Mouse (Mus musculus) liver, adult 2 months (tissue): ENCODE data around the gene Dnajc4. TPM values are rescaled to one million over a fixed set of nuclear protein-coding genes. Genes with fewer than 3 reads are reported as not detected.

Experiments
- DNase-seq: peaks from one replicate; pipeline ENCODE4 v3.0.0-alpha.2; 2011; ENCODE audit warnings: low read depth, low spot score; ENCODE audit errors: extremely low read depth
- H3K27ac ChIP-seq: fragments of 200-500 bp; replicated peaks from 2 replicates; pipeline ENCODE4 v1.5.1; 2012; ENCODE audit warnings: low read depth, mild to moderate bottlenecking, control low read depth, inconsistent platforms, low read length; ENCODE audit not compliant: insufficient read depth
- H3K27me3 ChIP-seq: fragments of 200-500 bp; 2 replicates; pipeline ENCODE4 v1.6.1; 2012; ENCODE audit warnings: mild to moderate bottlenecking, moderate library complexity, low read length, inconsistent platforms; ENCODE audit not compliant: control insufficient read depth, insufficient read depth
- H3K36me3 ChIP-seq: fragments of 200-500 bp; 2 replicates; pipeline ENCODE4 v1.6.1; 2012; ENCODE audit warnings: low read length, inconsistent platforms; ENCODE audit not compliant: control insufficient read depth, insufficient read depth
- H3K4me1 ChIP-seq: fragments of 200-500 bp; 2 replicates; pipeline ENCODE4 v1.6.1; 2011; ENCODE audit warnings: low read length; ENCODE audit not compliant: control insufficient read depth, insufficient read depth
- H3K4me3 ChIP-seq: fragments of 200-500 bp; 2 replicates; pipeline ENCODE4 v1.5.1; 2011; ENCODE audit warnings: low read depth, mild to moderate bottlenecking, control low read depth, low read length, moderate library complexity; ENCODE audit not compliant: insufficient read depth
- H3K79me2 ChIP-seq: fragments of 200-500 bp; 2 replicates; pipeline ENCODE4 v1.6.1; 2012; ENCODE audit warnings: inconsistent platforms, mild to moderate bottlenecking, low read length, moderate library complexity; ENCODE audit not compliant: control insufficient read depth, insufficient read depth
- H3K9ac ChIP-seq: fragments of 200-500 bp; 2 replicates; pipeline ENCODE4 v1.6.1; 2012; ENCODE audit warnings: low read depth, mild to moderate bottlenecking, control low read depth, inconsistent platforms, low read length
- CTCF ChIP-seq: fragments of 200-500 bp; IDR thresholded peaks from 2 replicates; pipeline ENCODE4 v1.5.1; 2011; ENCODE audit warnings: low read depth, low read length, control low read depth
- POLR2A ChIP-seq: fragments of 200-500 bp; IDR thresholded peaks from 2 replicates; pipeline ENCODE4 v1.6.1; 2011; ENCODE audit warnings: low read length, control low read depth; ENCODE audit not compliant: insufficient read depth; ENCODE audit errors: extremely low read depth
- WGBS: fragments of 180-500 bp; shearing (Covaris S2); methylation state at CpG from one replicate; pipeline ENCODE4 v1.1.7; 2018; 5-methylcytosine and 5-hydroxymethylcytosine counted together
- polyA plus RNA-seq: library from polyadenylated mRNA; depleted of rRNA; stranded (reverse); fragments of >200 nt; gene quantifications from 2 replicates; pipeline ENCODE4 v1.2.3, GENCODE M21; 2012
- total RNA-seq: library from RNA; depleted of rRNA; stranded (reverse); fragments of >200 nt; gene quantifications from 2 replicates; pipeline ENCODE4 v1.2.3, GENCODE M21; 2014

Gene Dnajc4
- total and polyA plus RNA-seq, 2 experiments, result 11.2 to 22.3 TPM

DNA sequence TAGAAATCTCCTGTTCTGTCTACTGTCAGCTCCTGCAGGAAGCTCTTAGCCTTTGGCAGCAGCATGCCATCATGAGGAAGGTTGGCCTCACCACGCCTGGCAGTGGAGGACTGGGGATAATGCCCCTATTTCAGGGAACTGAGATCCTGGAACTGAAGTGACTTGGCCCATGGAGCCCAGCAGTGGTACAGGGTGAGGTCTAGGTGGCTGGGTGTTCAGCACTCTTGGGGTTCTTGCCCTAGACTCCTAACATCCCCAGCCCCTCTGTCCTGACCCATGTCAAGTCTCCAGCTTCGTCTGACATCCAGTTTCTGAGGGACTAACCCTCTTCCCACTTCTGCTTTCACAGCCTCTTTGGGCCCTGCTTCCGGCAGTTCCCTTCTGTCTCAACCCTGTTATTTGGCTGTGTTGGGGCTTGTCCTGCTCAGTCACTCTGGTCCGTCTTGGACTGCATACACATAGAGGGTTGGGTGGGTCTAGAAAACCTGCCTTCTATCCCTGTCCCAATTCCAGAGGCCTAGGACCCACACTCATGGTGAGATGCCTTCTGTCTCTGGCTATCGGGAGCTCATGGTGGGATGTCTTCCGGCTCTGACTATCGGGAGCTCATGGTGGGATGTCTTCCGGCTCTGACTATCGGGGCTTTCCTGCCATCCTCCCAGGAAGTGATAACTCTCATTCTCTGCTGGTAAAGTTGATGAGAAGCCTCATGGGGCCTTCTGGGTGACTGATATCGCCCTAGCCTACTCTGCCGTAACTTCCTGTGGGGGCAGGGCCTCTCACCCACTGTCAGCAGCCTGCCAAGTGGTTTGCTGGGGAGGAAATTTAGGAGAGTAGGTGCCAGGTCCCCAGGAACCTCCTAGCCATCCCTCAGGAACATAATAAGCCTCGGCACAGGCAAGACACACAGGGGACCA, 25.4 kb upstream of the Dnajc4 start:
- H3K27ac ChIP-seq, result peak overlapping the region; percentile 42
- peaks cover 18% of the 10 kb centered on the region for H3K36me3 ChIP-seq
- H3K4me3 ChIP-seq, result no peak overlapping the region; the same call in 1 of the 2 replicates
- 0 out of 2 replicates have a peak overlapping the region, but pooled peaks have one; percentile 2 for H3K9ac ChIP-seq
- no peaks in the 10 kb centered on the region for H3K27me3 ChIP-seq
- 67% methylated on average over 12 of the region's 12 CpGs for WGBS
- DNase-seq, result no peak
- no peaks in the 10 kb centered on the region for H3K4me1 ChIP-seq
- TF ChIP-seq CTCF (no peak), POLR2A (no peak)
- H3K79me2 ChIP-seq, result no peaks in the 10 kb centered on the region

DNA sequence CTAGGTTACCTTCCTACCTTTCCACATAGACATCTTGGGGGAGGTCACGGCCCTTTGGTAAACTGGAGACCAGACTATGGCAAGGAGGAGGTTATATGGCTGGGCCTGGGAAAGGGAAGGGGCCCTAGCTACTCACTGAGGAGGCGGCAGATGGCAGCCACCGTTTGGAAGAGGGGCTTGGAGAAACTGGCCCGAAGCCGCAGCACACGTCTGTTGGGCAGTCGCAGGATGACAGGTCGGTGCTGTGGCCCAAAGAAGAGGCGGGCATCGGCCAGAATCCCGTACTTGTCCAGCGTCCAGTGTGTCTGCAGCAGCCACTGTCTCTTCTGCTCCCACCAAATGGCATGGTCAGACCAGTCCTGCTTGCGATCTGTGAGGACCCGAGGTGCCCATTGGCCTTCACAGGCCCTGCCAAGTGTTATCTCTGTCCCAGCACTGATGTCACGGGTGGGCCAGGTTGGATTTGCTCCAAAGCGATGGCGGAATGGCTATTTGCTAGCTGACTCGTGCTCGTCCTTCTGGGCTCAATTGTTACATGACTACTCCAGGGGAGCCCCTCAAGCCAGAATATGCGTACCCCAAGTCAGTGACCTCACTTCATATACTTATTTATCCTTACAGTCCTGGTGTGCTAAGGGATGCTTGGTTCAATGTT, 22.2 kb upstream of the Dnajc4 start:
- Histone ChIP-seq H3K27ac (no peak overlapping the region), H3K4me1 (peaks cover 2% of the 10 kb centered on the region; the same call in 1 of the 2 replicates), H3K4me3 (no peak overlapping the region), H3K9ac (no peak overlapping the region), H3K36me3 (no peaks in the 10 kb centered on the region), H3K27me3 (no peaks in the 10 kb centered on the region), H3K79me2 (no peaks in the 10 kb centered on the region)
- DNase-seq, result no peak
- TF ChIP-seq CTCF (no peak), POLR2A (no peak)
- 91% methylated on average over 20 of the region's 20 CpGs for WGBS

DNA sequence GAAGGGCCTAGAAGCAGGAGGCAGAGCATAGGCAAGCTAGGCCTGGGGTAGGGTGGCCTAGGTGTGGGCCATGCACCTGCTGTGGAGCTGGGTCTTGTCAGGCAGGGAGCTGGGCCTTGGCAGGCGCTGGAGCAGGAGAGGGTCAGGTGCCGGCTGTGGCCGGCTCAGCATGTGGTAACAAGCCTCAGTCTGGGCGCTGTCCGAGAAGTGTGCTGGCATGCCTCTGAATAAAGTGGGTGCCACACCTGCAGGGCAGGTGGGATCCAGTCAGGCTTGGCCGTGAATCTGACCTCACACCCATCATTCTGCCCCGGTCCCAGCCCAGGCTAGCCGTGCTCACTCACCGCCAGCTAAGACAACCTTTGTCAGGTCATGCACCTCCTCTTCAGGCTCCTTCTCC, 21.6 kb upstream of the Dnajc4 start:
- no peak for DNase-seq
- H3K79me2 ChIP-seq, result no peaks in the 10 kb centered on the region
- H3K36me3 ChIP-seq, result no peaks in the 10 kb centered on the region
- H3K4me3 ChIP-seq, result no peak overlapping the region
- no peaks in the 10 kb centered on the region for H3K27me3 ChIP-seq
- 95% methylated on average over 9 of the region's 9 CpGs for WGBS
- TF ChIP-seq POLR2A (no peak), CTCF (no peak)
- peaks cover 2% of the 10 kb centered on the region; the same call in 1 of the 2 replicates for H3K4me1 ChIP-seq
- H3K9ac ChIP-seq, result no peak overlapping the region
- H3K27ac ChIP-seq, result no peak overlapping the region

DNA sequence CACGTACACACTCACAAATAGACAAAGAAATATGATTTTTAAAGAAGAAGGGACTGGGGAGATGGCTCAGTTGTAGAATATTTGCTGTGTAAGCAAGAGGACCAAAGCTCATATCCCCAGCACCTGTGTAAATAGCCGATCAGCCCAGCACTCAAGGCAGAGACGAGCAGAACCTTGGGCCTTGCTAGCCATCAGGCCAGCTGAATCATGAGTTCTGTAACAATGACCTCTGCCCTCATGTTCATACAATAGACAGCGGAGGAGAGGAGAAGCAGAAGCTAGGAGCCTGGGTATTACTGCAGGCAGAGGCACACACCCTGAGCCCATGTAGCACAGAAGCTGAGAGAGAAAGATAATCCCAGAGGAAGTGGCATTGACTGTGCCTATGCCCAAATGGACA, 20.1 kb upstream of the Dnajc4 start:
- DNase-seq, result peak; percentile 42
- Histone ChIP-seq H3K4me3 (no peak overlapping the region), H3K4me1 (peaks cover 2% of the 10 kb centered on the region; the same call in 1 of the 2 replicates), H3K27ac (no peak overlapping the region), H3K9ac (no peak overlapping the region), H3K27me3 (no peaks in the 10 kb centered on the region), H3K79me2 (no peaks in the 10 kb centered on the region), H3K36me3 (no peaks in the 10 kb centered on the region)
- TF ChIP-seq POLR2A, result no peak
- WGBS, result 32% methylated on average over 4 of the region's 4 CpGs

DNA sequence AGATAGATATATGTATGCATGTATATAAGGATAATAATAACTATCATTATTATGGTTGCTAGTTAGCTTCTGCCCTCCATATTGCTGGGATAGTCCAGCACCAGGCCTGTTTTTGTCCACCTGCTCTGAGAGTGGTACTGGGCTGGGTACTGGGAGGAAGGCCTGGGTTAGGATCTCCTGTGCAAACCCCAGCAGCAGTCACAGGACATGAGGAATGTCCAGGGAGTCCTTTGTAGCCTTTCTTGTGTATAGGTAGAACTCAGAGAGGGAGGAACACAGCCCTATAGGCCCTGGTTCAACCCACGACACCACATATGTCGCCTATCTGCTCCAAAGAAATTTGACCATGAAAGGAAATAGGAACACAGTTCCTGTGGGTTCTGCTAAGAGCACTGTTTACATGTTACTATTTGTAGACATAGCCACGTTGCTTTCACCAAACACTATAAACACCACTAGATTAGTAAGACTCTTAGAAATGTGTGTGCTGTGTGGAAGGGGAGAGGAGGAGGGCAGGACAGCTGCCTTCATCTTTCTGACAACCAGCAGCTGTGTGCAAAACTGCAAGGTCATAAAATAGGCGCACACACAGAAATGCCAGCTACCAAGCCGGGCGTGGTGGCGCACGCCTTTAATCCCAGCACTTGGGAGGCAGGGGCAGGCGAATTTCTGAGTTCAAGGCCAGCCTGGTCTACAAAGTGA, 14.7 kb upstream of the Dnajc4 start:
- no peak for DNase-seq
- H3K79me2 ChIP-seq, result no peaks in the 10 kb centered on the region
- no peaks in the 10 kb centered on the region for H3K36me3 ChIP-seq
- TF ChIP-seq POLR2A (no peak), CTCF (no peak)
- no peak overlapping the region for H3K9ac ChIP-seq
- WGBS, result 85% methylated on average over 9 of the region's 9 CpGs
- H3K27me3 ChIP-seq, result no peaks in the 10 kb centered on the region
- no peak overlapping the region for H3K27ac ChIP-seq
- H3K4me3 ChIP-seq, result no peak overlapping the region
- H3K4me1 ChIP-seq, result no peaks in the 10 kb centered on the region; the same call in 1 of the 2 replicates
